In genomic region chr4:128961301-128962028, GRCm38 (mm10) we compare ENCODE assay signal across 8 mouse cellular contexts. TPM values are rescaled to one million over a fixed set of nuclear protein-coding genes. Genes with fewer than 3 reads are reported as not detected.
DNase-seq lines count a peak whose midpoint lies in the region; ATAC-seq and TF ChIP-seq lines count a peak whose summit lies in the region.

No protein-coding gene starts in this region.

- TF ChIP-seq CTCF in liver, postnatal 0 days (IDR thresholded peaks at IDR 0.05; ENCODE audit: low read depth): no peak

- no peaks in the 10 kb centered on the region for H3K9me3 ChIP-seq in heart, embryonic 14.5 days (ENCODE audit: control insufficient read depth, low read length)
- no peaks in the 10 kb centered on the region for H3K9me3 ChIP-seq in ES-E14 (ENCODE audit: control insufficient read depth, insufficient read depth, low read depth, low read length)
- no peaks in the 10 kb centered on the region for H3K9me3 ChIP-seq in forebrain, embryonic 13.5 days (replicated peaks)
- H3K9me3 ChIP-seq in liver, postnatal 0 days (ENCODE audit: low read length): no peaks in the 10 kb centered on the region

- no peak for TF ChIP-seq EP300 in liver, postnatal 0 days (IDR thresholded peaks at IDR 0.05; ENCODE audit: low read depth)

- peak overlapping the region; percentile 97 for H3K4me2 ChIP-seq in heart, embryonic 14.5 days (ENCODE audit: low read length)
- peak overlapping the region; percentile 93 for H3K4me2 ChIP-seq in forebrain, embryonic 13.5 days
- H3K4me2 ChIP-seq in liver, postnatal 0 days (ENCODE audit: low read depth, low read length): peak overlapping the region; percentile 76

- in situ Hi-C loops in ES-E14 (cut with MboI; ENCODE audit: low sequenced_read_pairs in 2 of 2, unreplicated experiment in 2 of 2): no loop called here

- peak overlapping the region; percentile 72 to 75 for H3K4me3 ChIP-seq in heart, embryonic 14.5 days (ENCODE audit: control insufficient read depth in 1 of 2, insufficient read depth in 1 of 2, low read depth in 1 of 2, low read length in 2 of 2)
- H3K4me3 ChIP-seq in ES-E14 (ENCODE audit: insufficient read depth in 1 of 2, low read depth in 1 of 2, low read length in 2 of 2, poor library complexity in 1 of 2, severe bottlenecking in 1 of 2): peak overlapping the region; percentile 84 to 91
- peak overlapping the region; percentile 63 for H3K4me3 ChIP-seq in forebrain, embryonic 13.5 days
- H3K4me3 ChIP-seq in liver, postnatal 0 days (ENCODE audit: low read depth, low read length): peak overlapping the region; percentile 50

- peaks cover 19% of the 10 kb centered on the region for H3K27me3 ChIP-seq in heart, embryonic 14.5 days (ENCODE audit: control insufficient read depth, insufficient read depth, low read length)
- H3K27me3 ChIP-seq in forebrain, embryonic 13.5 days: peaks cover 24% of the 10 kb centered on the region
- peaks cover 30% of the 10 kb centered on the region for H3K27me3 ChIP-seq in liver, postnatal 0 days (ENCODE audit: insufficient read depth, low read length)

- ATAC-seq in heart, embryonic 14.5 days (ENCODE audit: insufficient number of reproducible peaks, insufficient read depth, low FRiP score, low read depth): no peak
- ATAC-seq in forebrain, embryonic 13.5 days: no peak
- ATAC-seq in liver, postnatal 0 days: no peak

- 7% methylated on average over 16 of the region's 16 CpGs for WGBS in heart, embryonic 14.5 days
- 9% methylated on average over 16 of the region's 16 CpGs for WGBS in forebrain, embryonic 13.5 days
- WGBS in liver, postnatal 0 days (ENCODE audit: insufficient replicate concordance): 8% methylated on average over 16 of the region's 16 CpGs

- H3K36me3 ChIP-seq in heart, embryonic 14.5 days (ENCODE audit: control insufficient read depth, insufficient read depth, low read length): no peaks in the 10 kb centered on the region
- peaks cover 5% of the 10 kb centered on the region; the same call in 1 of the 2 replicates for H3K36me3 ChIP-seq in ES-E14 (ENCODE audit: control insufficient read depth, insufficient read depth, low read length, poor library complexity, severe bottlenecking)
- H3K36me3 ChIP-seq in forebrain, embryonic 13.5 days (ENCODE audit: poor library complexity, severe bottlenecking): no peaks in the 10 kb centered on the region
- H3K36me3 ChIP-seq in liver, postnatal 0 days (replicated peaks; ENCODE audit: insufficient read depth, low read length): no peaks in the 10 kb centered on the region

- peak overlapping the region; percentile 87 for H3K9ac ChIP-seq in heart, embryonic 14.5 days (ENCODE audit: low read length)
- peak overlapping the region; percentile 86 for H3K9ac ChIP-seq in ES-E14 (ENCODE audit: insufficient read depth, low read depth, low read length, poor library complexity, severe bottlenecking)
- H3K9ac ChIP-seq in forebrain, embryonic 13.5 days: peak overlapping the region; percentile 83
- peak overlapping the region; percentile 42 for H3K9ac ChIP-seq in liver, postnatal 0 days (replicated peaks)

- H3K27ac ChIP-seq in heart, embryonic 14.5 days (replicated peaks in 1 of 2; ENCODE audit: control insufficient read depth in 1 of 2, insufficient read depth in 1 of 2, low read depth in 2 of 2, low read length in 2 of 2): no peak overlapping the region
- no peak overlapping the region for H3K27ac ChIP-seq in ES-E14 (ENCODE audit: insufficient read depth, low read depth, low read length, poor library complexity, severe bottlenecking)
- no peak overlapping the region for H3K27ac ChIP-seq in forebrain, embryonic 13.5 days
- no peak overlapping the region for H3K27ac ChIP-seq in liver, postnatal 0 days (ENCODE audit: low read depth)

- peaks cover 18 to 22% of the 10 kb centered on the region in 2 experiments for H3K4me1 ChIP-seq in heart, embryonic 14.5 days (ENCODE audit: control insufficient read depth in 2 of 2, insufficient read depth in 2 of 2, low read length in 2 of 2)
- peaks cover 0 to 24% of the 10 kb centered on the region in 2 experiments; a peak in 2 of 4 replicates for H3K4me1 ChIP-seq in ES-E14 (ENCODE audit: control insufficient read depth in 2 of 2, insufficient read depth in 2 of 2, low read length in 2 of 2, poor library complexity in 1 of 2)
- peaks cover 50% of the 10 kb centered on the region for H3K4me1 ChIP-seq in forebrain, embryonic 13.5 days
- no peaks in the 10 kb centered on the region; the same call in 1 of the 2 replicates for H3K4me1 ChIP-seq in liver, postnatal 0 days (ENCODE audit: insufficient read depth)

- no peak for DNase-seq in heart, adult 11 months
- no peak for DNase-seq in ES-E14 (ENCODE audit: low read depth, low spot score)
- DNase-seq in liver, postnatal 0 days: no peak
- no peak for DNase-seq in T-cell, adult 2 months (ENCODE audit: low spot score)
- DNase-seq in spleen, postnatal 4 days (ENCODE audit: low spot score in 2 of 2): no peak
- DNase-seq in frontal cortex, adult 2 months (ENCODE audit: extremely low spot score in 1 of 2, low spot score in 1 of 2): no peak

TF ChIP-seq in ES-E14, 5 proteins besides CTCF, POLR2A, EP300 and RAD21:
- TF ChIP-seq MAFK (IDR thresholded peaks at IDR 0.05; ENCODE audit: insufficient read depth, low read depth, low read length) (no peak), CHD2 (IDR thresholded peaks at IDR 0.05; ENCODE audit: low read depth, low read length) (no peak), ZNF384 (IDR thresholded peaks at IDR 0.05; ENCODE audit: low read depth, low read length) (peak; percentile 82), HCFC1 (IDR thresholded peaks at IDR 0.05; ENCODE audit: borderline replicate concordance, insufficient read depth, low read length) (no peak), ZC3H11A (IDR thresholded peaks at IDR 0.05; ENCODE audit: borderline replicate concordance, low read depth, low read length) (no peak)

RNA-seq across cellular contexts. Expression of gene Azin2, which starts 0.8 kb away (rescaled TPM):
- 6.2 and 7.4 TPM in 2 replicates for polyA plus RNA-seq in heart, embryonic 14.5 days (2014; fragmentation: Nextera tagmentation; extraction: Ambion mirVana)
- 16.0 and 21.2 TPM in 2 replicates for total RNA-seq in ES-E14 (2012; rRNA removed)
- 11.3 and 13.5 TPM in 2 replicates for polyA plus RNA-seq in forebrain, embryonic 13.5 days (2015; fragmentation: Nextera tagmentation; extraction: Ambion mirVana)
- polyA plus RNA-seq in liver, postnatal 0 days (2015; fragmentation: Nextera tagmentation; extraction: Ambion mirVana): 1.6 and 1.8 TPM in 2 replicates
- 42.5 and 43.7 TPM in 2 replicates for polyA plus RNA-seq in frontal cortex, adult 2 months (2012; rRNA removed)

RNA-seq across cellular contexts. Expression of gene Ak2, which starts 30.3 kb away (rescaled TPM):
- 126 and 129 TPM in 2 replicates for polyA plus RNA-seq in heart, embryonic 14.5 days (2014; fragmentation: Nextera tagmentation; extraction: Ambion mirVana)
- 148 and 177 TPM in 2 replicates for total RNA-seq in ES-E14 (2012; rRNA removed)
- 155 and 166 TPM in 2 replicates for polyA plus RNA-seq in forebrain, embryonic 13.5 days (2015; fragmentation: Nextera tagmentation; extraction: Ambion mirVana)
- 276 and 291 TPM in 2 replicates for polyA plus RNA-seq in liver, postnatal 0 days (2015; fragmentation: Nextera tagmentation; extraction: Ambion mirVana)
- 41.8 and 42.2 TPM in 2 replicates for polyA plus RNA-seq in frontal cortex, adult 2 months (2012; rRNA removed)
